Mouse (Mus musculus) kidney, embryonic 14.5 days (tissue): ENCODE data around the gene Zfp644. TPM values are rescaled to one million over a fixed set of nuclear protein-coding genes. Genes with fewer than 3 reads are reported as not detected.

Source experiments
- ATAC-seq: fragments of 200-750 bp; cut with Nextera tagmentation; 2 replicates; pipeline ENCODE4 v1.8.0; 2017; ENCODE audit warnings: moderate number of reproducible peaks, mild to moderate bottlenecking, moderate TSS enrichment, moderate library complexity; ENCODE audit not compliant: low FRiP score, low TSS enrichment
- H3K27ac ChIP-seq: fragments of 300-500 bp; sonication (generic); 2 replicates; pipeline ENCODE4 v1.5.1; 2014; ENCODE audit warnings: low read depth, mild to moderate bottlenecking, low read length, moderate library complexity, mixed read lengths
- H3K27me3 ChIP-seq: fragments of 300-500 bp; sonication (generic); 2 replicates; pipeline ENCODE4 v1.6.1; 2014; ENCODE audit warnings: mild to moderate bottlenecking, low read length; ENCODE audit not compliant: control insufficient read depth, insufficient read depth
- H3K36me3 ChIP-seq: fragments of 300-500 bp; sonication (generic); 2 replicates; pipeline ENCODE4 v1.6.1; 2014; ENCODE audit warnings: low read length, mixed read lengths; ENCODE audit not compliant: control insufficient read depth, insufficient read depth
- H3K4me1 ChIP-seq: fragments of 300-500 bp; sonication (generic); 2 replicates; pipeline ENCODE4 v1.6.1; 2014; ENCODE audit warnings: low read length, mixed read lengths; ENCODE audit not compliant: control insufficient read depth, insufficient read depth
- H3K4me2 ChIP-seq: fragments of 300-500 bp; sonication (generic); replicated peaks from 2 replicates; pipeline ENCODE4 v1.6.1; 2014; ENCODE audit warnings: low read depth, mild to moderate bottlenecking, low read length
- H3K4me3 ChIP-seq: fragments of 300-500 bp; sonication (generic); 2 replicates; pipeline ENCODE4 v1.5.1; 2014; ENCODE audit warnings: mild to moderate bottlenecking, low read length
- H3K9ac ChIP-seq: fragments of 300-500 bp; sonication (generic); 2 replicates; pipeline ENCODE4 v1.6.1; 2014; ENCODE audit warnings: low read depth, mild to moderate bottlenecking, low read length, moderate library complexity
- H3K9me3 ChIP-seq: fragments of 300-500 bp; sonication (generic); 2 replicates; pipeline ENCODE4 v1.6.1; 2016; ENCODE audit warnings: low read length; ENCODE audit not compliant: control insufficient read depth
- WGBS: fragments of 180-500 bp; shearing (Covaris S2); extraction: QIAGEN DNeasy Blood & Tissue Kit; methylation state at CpG from one replicate; pipeline ENCODE4 v1.1.7; 2014; 5-methylcytosine and 5-hydroxymethylcytosine counted together
- polyA plus RNA-seq: library from polyadenylated mRNA; unstranded; fragments of >200 nt; fragmentation: Nextera tagmentation; extraction: Ambion mirVana; gene quantifications from 2 replicates; pipeline ENCODE4 v1.2.1, GENCODE M21; 2014

Zfp644 gene
- polyA plus RNA-seq, 1 experiment from 2014 or later = 107 TPM

DNA sequence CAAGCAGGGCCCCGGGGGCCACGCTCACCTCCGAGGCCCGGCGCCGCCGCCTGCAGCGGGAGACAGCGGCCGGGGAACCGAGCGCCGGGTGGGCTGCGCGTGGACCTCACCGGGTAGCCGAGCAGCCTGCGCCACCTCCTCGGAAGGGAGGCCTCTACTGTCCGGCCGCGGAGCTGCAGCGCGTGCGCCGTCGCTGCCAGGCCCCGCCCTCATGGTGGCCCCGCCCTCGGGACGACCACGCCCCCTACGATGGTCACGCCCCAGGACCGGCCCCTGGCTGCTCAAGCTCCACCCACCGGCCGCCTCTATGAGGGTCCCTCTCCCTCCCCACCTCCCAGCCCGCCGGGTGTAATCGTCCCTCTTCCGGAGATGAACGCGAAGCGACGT is 122.5 kb downstream of the Zfp644 start:
- peaks cover 30% of the 10 kb centered on the region for H3K27me3 ChIP-seq
- H3K9ac ChIP-seq = peak overlapping the region; percentile 58
- no peaks in the 10 kb centered on the region for H3K9me3 ChIP-seq
- ATAC-seq = peak; percentile 97
- peak overlapping the region; percentile 100 for H3K4me2 ChIP-seq
- H3K36me3 ChIP-seq = no peaks in the 10 kb centered on the region
- H3K4me1 ChIP-seq = peaks cover 5% of the 10 kb centered on the region; the same call in 1 of the 2 replicates
- no peak overlapping the region for H3K27ac ChIP-seq
- H3K4me3 ChIP-seq = peak overlapping the region; percentile 56
- WGBS = 0% methylated on average over 33 of the region's 45 CpGs

GRCm38 (mm10) chr5:106573742-106574559 is 123.1 kb downstream of the Zfp644 start:
- Histone ChIP-seq H3K27me3 (peaks cover 33% of the 10 kb centered on the region), H3K36me3 (no peaks in the 10 kb centered on the region), H3K9ac (peak overlapping the region; percentile 58), H3K4me1 (peaks cover 5% of the 10 kb centered on the region; the same call in 1 of the 2 replicates), H3K27ac (no peak overlapping the region), H3K4me2 (peak overlapping the region; percentile 100), H3K4me3 (peak overlapping the region; percentile 56), H3K9me3 (no peaks in the 10 kb centered on the region)
- 6% methylated on average over 51 of the region's 55 CpGs for WGBS
- peak; percentile 85 for ATAC-seq

Other genes starting within 250 kb of the Zfp644 start
- gene Barhl2, start 239.1 kb downstream of the Zfp644 start, polyA plus RNA-seq = not detected in 2 replicates
- not detected in 2 replicates for gene Gm17304, start 88.2 kb downstream of the Zfp644 start, polyA plus RNA-seq
- gene Hfm1, start 229.0 kb upstream of the Zfp644 start, polyA plus RNA-seq = 2.0 and 2.7 TPM in 2 replicates